31 mouse cellular contexts compared by ENCODE assay signal in the genomic region with DNA sequence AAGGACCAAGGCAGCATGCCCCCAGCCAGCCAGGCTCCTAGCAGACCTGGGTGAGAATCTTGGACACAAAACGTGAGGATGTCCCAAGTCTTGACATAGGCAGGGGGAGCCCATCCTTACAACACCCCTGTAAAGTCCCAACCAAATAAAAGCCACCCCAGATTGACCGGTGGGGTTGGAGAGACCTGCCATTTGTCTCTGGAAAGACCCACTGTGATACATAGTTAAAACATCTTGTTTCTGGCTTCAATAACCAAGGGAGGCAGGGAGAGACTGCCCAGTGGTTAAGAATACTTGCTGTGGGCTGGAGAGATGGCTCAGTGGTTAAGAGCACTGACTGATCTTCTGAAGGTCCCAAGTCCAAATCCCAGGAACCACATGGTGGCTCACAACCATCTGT. TPM values are rescaled to one million over a fixed set of nuclear protein-coding genes. Genes with fewer than 3 reads are reported as not detected.
"Had no signal": no experiment of that assay in that cellular context is flagged by ENCODE, and none has a peak within 500 bp of the region (broad histone marks: within the 10 kb centered on the region; RNA-seq: fewer than 3 reads in every experiment).

No protein-coding gene starts in this region.

- H3K9me3 ChIP-seq: heart, embryonic 10.5 days; heart, embryonic 12.5 days; hindbrain, embryonic 10.5 days; hindbrain, embryonic 12.5 days; intestine, embryonic 15.5 days; limb, embryonic 10.5 days; limb, embryonic 12.5 days had no signal

- H3K27ac ChIP-seq: gastrocnemius, adult 2 months; heart, embryonic 10.5 days; hindbrain, embryonic 10.5 days; hindbrain, embryonic 12.5 days; hindbrain, embryonic 14.5 days; intestine, embryonic 15.5 days; left cerebral cortex, adult 2 months; limb, embryonic 10.5 days; limb, embryonic 12.5 days had no signal

- H3K4me1 ChIP-seq: heart, embryonic 10.5 days; heart, embryonic 12.5 days; hindbrain, embryonic 10.5 days; hindbrain, embryonic 12.5 days; intestine, embryonic 15.5 days; limb, embryonic 10.5 days; limb, embryonic 12.5 days had no signal

- H3K9ac ChIP-seq: heart, embryonic 12.5 days; hindbrain, embryonic 12.5 days; hindbrain, embryonic 14.5 days; intestine, embryonic 15.5 days; limb, embryonic 12.5 days had no signal

- ATAC-seq: hindbrain, embryonic 16.5 days; inflammation-experienced regulatory T-cells, adult 6 months; intestine, postnatal 0 days had no signal

- DNase-seq: gastrocnemius, adult 2 months; gastrocnemius, postnatal 10 days; gastrocnemius, postnatal 25 days; heart, postnatal 10 days; heart, postnatal 4 days; kidney, adult 18-20 months; kidney, adult 8-10 months; kidney, postnatal 10 days; kidney, postnatal 4 days; liver had no signal

- H3K4me2 ChIP-seq: heart, embryonic 12.5 days; hindbrain, embryonic 12.5 days; hindbrain, embryonic 14.5 days; intestine, embryonic 15.5 days; limb, embryonic 12.5 days had no signal

- H3K27me3 ChIP-seq: heart, embryonic 12.5 days; hindbrain, embryonic 12.5 days; intestine, embryonic 15.5 days; limb, embryonic 12.5 days had no signal

- H3K4me3 ChIP-seq: gastrocnemius, adult 2 months; heart, embryonic 10.5 days; heart, embryonic 12.5 days; hindbrain, embryonic 10.5 days; hindbrain, embryonic 12.5 days; intestine, embryonic 15.5 days; layer of hippocampus, adult 2 months; left cerebral cortex, adult 2 months; limb, embryonic 10.5 days; limb, embryonic 12.5 days had no signal

RNA-seq across cellular contexts. Expression of a gene that starts 4.1 kb away (rescaled TPM):
- total RNA-seq: gastrocnemius, adult 2 months; gastrocnemius, postnatal 10 days; gastrocnemius, postnatal 25 days; gastrocnemius, postnatal 4 days; heart, adult 8-10 months; heart, postnatal 10 days; heart, postnatal 25 days; heart, postnatal 4 days; layer of hippocampus, adult 2 months; layer of hippocampus, postnatal 10 days; layer of hippocampus, postnatal 25 days; left cerebral cortex, adult 2 months; left cerebral cortex, postnatal 14 days; left cerebral cortex, postnatal 36 days had no signal
- polyA plus RNA-seq: frontal cortex, adult 2 months had no signal
